Mouse (Mus musculus) embryonic fibroblast, embryonic 13.5 days (primary cell): ENCODE results near the gene 1700047I17Rik2.
"Not testable (repeated sequence)": the region's sequence is repeated elsewhere in the genome, so short reads cannot be mapped to it uniquely, and the experiment has no call there.

ENCODE experiments used
- CTCF ChIP-seq: IDR thresholded peaks from 2 replicates; pipeline ENCODE4 v1.5.1; 2011; ENCODE audit warnings: mild to moderate bottlenecking, control low read depth, low read length, moderate library complexity, borderline replicate concordance; ENCODE audit not compliant: insufficient read depth
- POLR2A ChIP-seq: IDR thresholded peaks from 2 replicates; pipeline ENCODE4 v1.6.1; 2011; ENCODE audit warnings: low read depth, mild to moderate bottlenecking, control low read depth, low read length, moderate library complexity

GRCm38 (mm10) chr12:55230520-55230861, 31.1 kb downstream of the 1700047I17Rik2 start:
- TF ChIP-seq POLR2A, CTCF: not testable (repeated sequence)
